Mouse (Mus musculus): ENCODE results near the gene Siah1b. TPM values are rescaled to one million over a fixed set of nuclear protein-coding genes. Genes with fewer than 3 reads are reported as not detected.

Siah1b gene
- polyA plus RNA-seq, 1 experiment from 2014 or later: 42.8 TPM

DNA sequence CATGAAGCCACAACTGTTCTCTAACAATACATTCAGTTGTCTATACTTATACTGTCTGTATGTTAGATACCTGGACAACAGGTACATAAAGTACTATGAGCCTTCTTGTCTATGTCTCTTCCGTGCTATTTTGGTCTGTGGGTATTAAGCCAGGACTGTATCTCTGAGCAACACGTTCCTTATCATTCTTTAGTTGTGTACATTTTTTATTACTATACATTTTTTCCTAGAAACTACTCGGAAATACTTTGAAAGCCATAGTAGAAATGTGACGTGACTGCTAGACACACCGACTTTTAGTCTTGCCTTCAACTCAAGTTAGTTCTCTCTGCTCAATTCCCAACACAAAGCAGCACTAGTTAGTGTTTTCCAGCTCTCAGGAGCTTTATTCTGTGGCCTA lies 17.1 kb upstream of the Siah1b start:
- WGBS: 86% methylated on average over 5 of the region's 5 CpGs
- Histone ChIP-seq H3K36me3 (replicated peaks; ENCODE audit: control insufficient read depth, insufficient read depth, low read depth, low read length) (no peaks in the 10 kb centered on the region), H3K27ac (replicated peaks; ENCODE audit: low read depth, low read length) (no peak overlapping the region), H3K4me1 (ENCODE audit: control insufficient read depth, insufficient read depth, low read length) (no peaks in the 10 kb centered on the region), H3K27me3 (ENCODE audit: control insufficient read depth, insufficient read depth, low read length) (peaks cover under 1% of the 10 kb centered on the region), H3K9ac (replicated peaks; ENCODE audit: low read length) (no peak overlapping the region), H3K4me2 (ENCODE audit: low read depth, low read length) (no peak overlapping the region), H3K4me3 (ENCODE audit: low read depth, low read length) (no peak overlapping the region), H3K9me3 (replicated peaks; ENCODE audit: control insufficient read depth, low read length) (no peaks in the 10 kb centered on the region)
- no peak for ATAC-seq (replicated peaks; ENCODE audit: insufficient number of reproducible peaks, low FRiP score, low TSS enrichment, low read depth)
- no peak for DNase-seq (ENCODE audit: low spot score)

DNA sequence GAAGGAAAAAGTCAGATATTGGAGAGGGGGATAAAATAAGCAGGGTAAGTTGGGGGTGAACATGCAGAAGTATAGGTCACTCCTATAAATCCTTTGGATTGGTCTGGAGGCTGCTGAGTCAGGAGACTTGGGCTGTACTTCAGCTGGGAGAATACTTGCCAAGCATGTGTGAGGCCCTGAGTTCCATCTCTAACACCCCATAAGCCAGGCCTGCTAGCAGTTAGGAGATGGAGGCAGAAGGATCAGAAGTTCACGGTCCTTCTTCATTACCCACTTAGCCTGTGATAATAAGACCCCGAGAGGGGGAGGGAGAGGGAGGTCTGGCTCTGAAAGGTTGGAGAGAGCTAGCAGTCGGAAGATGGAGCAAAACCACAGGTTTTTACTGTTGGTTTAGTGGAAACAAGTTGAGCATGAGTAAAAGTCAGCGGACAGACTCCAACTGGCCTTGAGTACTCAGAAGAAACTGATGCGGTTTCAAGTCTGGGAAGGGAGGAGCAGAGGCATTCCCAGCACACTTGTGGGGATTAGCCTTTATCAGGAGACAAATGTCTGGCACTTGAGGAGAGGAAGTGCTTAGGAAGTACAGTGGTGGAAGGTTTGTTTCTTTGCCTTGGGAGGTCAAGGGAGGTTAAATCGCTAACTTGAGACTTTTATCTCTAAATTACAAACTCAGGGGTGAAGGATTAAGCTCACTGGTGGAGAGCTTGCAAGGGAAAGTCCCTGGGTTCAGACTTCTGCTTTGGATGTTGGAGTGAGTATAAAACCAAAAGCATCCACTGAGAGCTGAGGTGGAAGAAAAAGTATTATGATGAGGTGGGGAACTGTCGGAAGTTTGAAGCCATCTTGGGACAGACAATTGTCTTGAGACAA lies 16.2 kb upstream of the Siah1b start:
- 35% methylated on average over 7 of the region's 7 CpGs for WGBS
- Histone ChIP-seq H3K27me3 (ENCODE audit: control insufficient read depth, insufficient read depth, low read length) (no peaks in the 10 kb centered on the region; the same call in 1 of the 2 replicates), H3K36me3 (replicated peaks; ENCODE audit: control insufficient read depth, insufficient read depth, low read depth, low read length) (no peaks in the 10 kb centered on the region), H3K9me3 (replicated peaks; ENCODE audit: control insufficient read depth, low read length) (no peaks in the 10 kb centered on the region), H3K9ac (replicated peaks; ENCODE audit: low read length) (no peak overlapping the region), H3K4me3 (ENCODE audit: low read depth, low read length) (no peak overlapping the region), H3K27ac (replicated peaks; ENCODE audit: low read depth, low read length) (no peak overlapping the region), H3K4me2 (ENCODE audit: low read depth, low read length) (no peak overlapping the region), H3K4me1 (ENCODE audit: control insufficient read depth, insufficient read depth, low read length) (no peaks in the 10 kb centered on the region)
- DNase-seq (ENCODE audit: low spot score) (peak; percentile 2), ATAC-seq (replicated peaks; ENCODE audit: insufficient number of reproducible peaks, low FRiP score, low TSS enrichment, low read depth) (no peak)

DNA sequence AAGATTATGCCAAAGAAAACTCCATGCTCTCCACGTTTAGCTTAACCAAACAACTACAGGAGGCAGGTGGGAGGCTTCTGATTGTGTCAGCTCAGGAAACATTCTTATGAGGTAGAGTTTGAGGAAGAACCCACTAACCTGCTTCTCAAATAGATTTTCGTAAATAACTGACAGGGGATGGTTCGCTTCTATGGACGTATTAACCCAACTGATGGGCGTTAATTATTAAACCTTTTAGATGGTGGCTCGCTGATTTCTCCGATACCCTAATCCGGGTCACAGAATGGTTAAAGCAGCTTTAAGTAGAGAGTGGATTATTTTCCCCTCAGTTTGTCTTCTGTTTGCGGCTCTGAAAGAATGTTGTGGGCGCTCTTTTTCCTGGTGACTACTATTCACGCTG lies 13.6 kb upstream of the Siah1b start:
- H3K4me3 ChIP-seq (ENCODE audit: low read depth, low read length): no peak overlapping the region
- no peak for ATAC-seq (replicated peaks; ENCODE audit: insufficient number of reproducible peaks, low FRiP score, low TSS enrichment, low read depth)
- no peaks in the 10 kb centered on the region for H3K36me3 ChIP-seq (replicated peaks; ENCODE audit: control insufficient read depth, insufficient read depth, low read depth, low read length)
- WGBS: 78% methylated on average over 11 of the region's 11 CpGs
- DNase-seq (ENCODE audit: low spot score): no peak
- H3K4me1 ChIP-seq (ENCODE audit: control insufficient read depth, insufficient read depth, low read length): no peaks in the 10 kb centered on the region
- H3K4me2 ChIP-seq (ENCODE audit: low read depth, low read length): no peak overlapping the region
- H3K27me3 ChIP-seq (ENCODE audit: control insufficient read depth, insufficient read depth, low read length): no peaks in the 10 kb centered on the region; the same call in 1 of the 2 replicates
- H3K9me3 ChIP-seq (replicated peaks; ENCODE audit: control insufficient read depth, low read length): no peaks in the 10 kb centered on the region
- H3K27ac ChIP-seq (replicated peaks; ENCODE audit: low read depth, low read length): no peak overlapping the region
- H3K9ac ChIP-seq (replicated peaks; ENCODE audit: low read length): no peak overlapping the region

DNA sequence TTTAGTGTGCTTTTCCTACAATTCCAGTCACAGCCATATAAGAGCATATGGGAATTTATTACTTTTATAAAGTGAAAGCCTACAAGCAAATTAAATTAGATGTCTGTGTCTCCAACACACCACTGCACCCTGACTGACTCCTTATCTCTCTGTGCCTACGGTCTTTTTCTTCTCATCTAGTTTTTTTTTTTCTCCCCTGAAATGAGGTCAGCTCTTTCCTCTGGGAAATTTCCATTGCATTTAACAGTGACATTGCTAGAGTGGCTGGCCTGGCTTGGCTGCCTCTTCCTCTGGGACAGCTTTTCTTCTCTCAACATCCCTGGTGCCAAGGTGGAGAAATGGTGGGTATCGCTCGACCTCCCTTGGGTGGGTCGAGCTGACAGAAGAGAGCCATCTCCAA lies 12.3 kb upstream of the Siah1b start, which contains the start of gene Cltrn:
Cltrn (plus strand) TSS at position 249 of the 400 bp plus-strand sequence.
- H3K9me3 ChIP-seq (replicated peaks; ENCODE audit: control insufficient read depth, low read length): no peaks in the 10 kb centered on the region
- H3K9ac ChIP-seq (replicated peaks; ENCODE audit: low read length): no peak within 1 kb of the TSS
- no peak within 1 kb of the TSS for H3K27ac ChIP-seq (replicated peaks; ENCODE audit: low read depth, low read length)
- 88% methylated on average over 4 of the region's 4 CpGs for WGBS
- no peak for ATAC-seq (replicated peaks; ENCODE audit: insufficient number of reproducible peaks, low FRiP score, low TSS enrichment, low read depth)
- H3K4me1 ChIP-seq (ENCODE audit: control insufficient read depth, insufficient read depth, low read length): no peaks in the 10 kb centered on the region
- H3K4me2 ChIP-seq (ENCODE audit: low read depth, low read length): no peak within 1 kb of the TSS
- no peak within 1 kb of the TSS for H3K4me3 ChIP-seq (ENCODE audit: low read depth, low read length)
- no peak for DNase-seq (ENCODE audit: low spot score)
- H3K27me3 ChIP-seq (ENCODE audit: control insufficient read depth, insufficient read depth, low read length): no peaks in the 10 kb centered on the region; the same call in 1 of the 2 replicates
- H3K36me3 ChIP-seq (replicated peaks; ENCODE audit: control insufficient read depth, insufficient read depth, low read depth, low read length): no peaks in the 10 kb centered on the region

DNA sequence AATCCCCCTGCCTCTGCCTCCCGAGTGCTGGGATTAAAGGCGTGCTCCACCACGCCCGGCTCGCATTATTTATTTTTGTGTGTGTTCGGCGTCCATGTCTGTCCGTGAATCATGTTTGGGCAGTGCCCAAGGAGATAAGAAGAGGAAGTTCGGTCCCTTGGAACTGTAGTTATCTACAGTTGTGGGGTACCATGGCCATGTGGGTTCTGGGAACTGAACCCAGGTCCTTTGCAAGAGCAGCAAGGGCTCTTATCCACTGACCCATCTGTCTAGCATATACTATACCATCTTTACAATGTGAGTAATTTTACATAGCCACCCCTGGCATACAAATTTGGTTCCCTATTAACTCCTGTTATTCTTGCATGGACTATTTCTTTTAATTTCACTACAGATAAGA lies 5.7 kb upstream of the Siah1b start:
- no peak overlapping the region for H3K4me3 ChIP-seq (ENCODE audit: low read depth, low read length)
- no peak overlapping the region for H3K4me2 ChIP-seq (ENCODE audit: low read depth, low read length)
- DNase-seq (ENCODE audit: low spot score) (no peak), ATAC-seq (replicated peaks; ENCODE audit: insufficient number of reproducible peaks, low FRiP score, low TSS enrichment, low read depth) (no peak)
- H3K36me3 ChIP-seq (replicated peaks; ENCODE audit: control insufficient read depth, insufficient read depth, low read depth, low read length): no peaks in the 10 kb centered on the region
- H3K27ac ChIP-seq (replicated peaks; ENCODE audit: low read depth, low read length): no peak overlapping the region
- no peaks in the 10 kb centered on the region for H3K4me1 ChIP-seq (ENCODE audit: control insufficient read depth, insufficient read depth, low read length)
- 0 out of 2 replicates have a peak, but pooled peaks cover 2% of the 10 kb centered on the region for H3K27me3 ChIP-seq (ENCODE audit: control insufficient read depth, insufficient read depth, low read length)
- 90% methylated on average over 9 of the region's 9 CpGs for WGBS
- H3K9ac ChIP-seq (replicated peaks; ENCODE audit: low read length): no peak overlapping the region
- H3K9me3 ChIP-seq (replicated peaks; ENCODE audit: control insufficient read depth, low read length): no peaks in the 10 kb centered on the region

DNA sequence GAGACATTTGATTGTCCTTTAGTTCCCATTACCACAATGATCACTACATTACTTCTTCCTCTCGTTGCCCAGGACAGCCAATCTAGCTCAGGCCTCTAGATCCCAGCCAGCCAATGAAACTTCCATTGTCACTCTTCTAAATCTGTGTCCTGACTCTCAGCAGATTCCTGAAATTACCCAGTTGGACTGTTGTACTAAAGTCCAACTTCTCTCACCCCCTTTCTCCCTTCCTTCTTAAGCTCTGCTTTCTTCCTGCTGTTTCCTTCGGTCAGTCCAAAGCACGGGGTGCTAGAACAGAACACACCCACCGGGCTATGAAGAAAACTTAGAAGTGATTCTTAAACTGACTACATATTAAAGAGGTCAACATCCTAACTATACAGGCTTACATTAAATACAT lies 7.3 kb downstream of the Siah1b start:
- no peaks in the 10 kb centered on the region for H3K36me3 ChIP-seq (replicated peaks; ENCODE audit: control insufficient read depth, insufficient read depth, low read depth, low read length)
- no peak overlapping the region for H3K9ac ChIP-seq (replicated peaks; ENCODE audit: low read length)
- H3K9me3 ChIP-seq (replicated peaks; ENCODE audit: control insufficient read depth, low read length): no peaks in the 10 kb centered on the region
- H3K4me1 ChIP-seq (ENCODE audit: control insufficient read depth, insufficient read depth, low read length): no peaks in the 10 kb centered on the region
- ATAC-seq (replicated peaks; ENCODE audit: insufficient number of reproducible peaks, low FRiP score, low TSS enrichment, low read depth) (no peak), DNase-seq (ENCODE audit: low spot score) (no peak)
- 89% methylated on average over 4 of the region's 4 CpGs for WGBS
- no peak overlapping the region for H3K4me2 ChIP-seq (ENCODE audit: low read depth, low read length)
- no peak overlapping the region for H3K27ac ChIP-seq (replicated peaks; ENCODE audit: low read depth, low read length)
- no peaks in the 10 kb centered on the region for H3K27me3 ChIP-seq (ENCODE audit: control insufficient read depth, insufficient read depth, low read length)
- no peak overlapping the region for H3K4me3 ChIP-seq (ENCODE audit: low read depth, low read length)

DNA sequence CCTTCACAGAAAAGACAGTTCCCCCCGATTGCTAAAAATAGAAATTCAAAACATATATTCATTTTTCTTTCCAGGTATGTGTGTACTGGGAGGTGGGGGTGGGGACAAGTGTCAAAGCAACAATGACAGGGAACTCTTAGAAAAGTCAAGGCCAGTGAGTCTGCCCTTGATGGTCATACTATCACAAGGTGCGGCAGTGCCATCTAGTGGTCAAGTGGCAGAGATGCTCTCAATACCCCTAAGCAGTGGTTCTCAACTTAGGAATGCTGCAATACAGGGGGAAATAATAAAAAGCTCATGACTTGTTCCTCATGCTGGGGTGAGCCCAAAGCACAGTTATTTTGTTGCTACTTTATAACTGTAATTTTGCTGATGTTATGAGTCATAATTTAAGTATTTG lies 10.1 kb downstream of the Siah1b start:
- H3K4me2 ChIP-seq (ENCODE audit: low read depth, low read length): no peak overlapping the region
- ATAC-seq (replicated peaks; ENCODE audit: insufficient number of reproducible peaks, low FRiP score, low TSS enrichment, low read depth) (peak; percentile 62; the same call in 1 of the 2 replicates), DNase-seq (ENCODE audit: low spot score) (peak; percentile 82)
- no peaks in the 10 kb centered on the region for H3K9me3 ChIP-seq (replicated peaks; ENCODE audit: control insufficient read depth, low read length)
- whole genome bisulfite sequencing: 20% methylated on average over 2 of the region's 2 CpGs
- no peak overlapping the region for H3K27ac ChIP-seq (replicated peaks; ENCODE audit: low read depth, low read length)
- no peaks in the 10 kb centered on the region for H3K36me3 ChIP-seq (replicated peaks; ENCODE audit: control insufficient read depth, insufficient read depth, low read depth, low read length)
- no peaks in the 10 kb centered on the region for H3K4me1 ChIP-seq (ENCODE audit: control insufficient read depth, insufficient read depth, low read length)
- no peak overlapping the region for H3K4me3 ChIP-seq (ENCODE audit: low read depth, low read length)
- H3K9ac ChIP-seq (replicated peaks; ENCODE audit: low read length): no peak overlapping the region
- H3K27me3 ChIP-seq (ENCODE audit: control insufficient read depth, insufficient read depth, low read length): no peaks in the 10 kb centered on the region

DNA sequence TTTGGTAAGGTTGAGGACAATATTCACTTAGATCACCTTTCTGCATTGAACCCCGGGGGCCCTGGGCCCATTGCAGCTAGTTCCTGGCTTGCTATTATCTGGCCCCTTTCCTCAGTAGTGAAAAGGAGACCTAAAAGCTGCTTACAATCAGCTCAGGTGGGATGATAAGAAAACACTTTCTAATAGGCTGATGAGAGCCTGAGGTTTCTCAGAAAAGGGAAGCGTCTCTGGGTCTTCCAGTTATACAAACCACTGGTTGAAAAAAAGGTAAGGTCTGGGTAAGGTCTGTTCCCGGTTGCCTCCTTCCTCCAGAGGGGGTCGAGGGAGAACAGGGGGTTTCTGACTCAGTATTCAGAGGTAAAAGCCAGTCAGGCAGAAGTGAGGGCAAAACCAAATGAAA lies 17.2 kb downstream of the Siah1b start:
- Histone ChIP-seq H3K27me3 (ENCODE audit: control insufficient read depth, insufficient read depth, low read length) (no peaks in the 10 kb centered on the region), H3K4me1 (ENCODE audit: control insufficient read depth, insufficient read depth, low read length) (no peaks in the 10 kb centered on the region), H3K4me2 (ENCODE audit: low read depth, low read length) (no peak overlapping the region), H3K27ac (replicated peaks; ENCODE audit: low read depth, low read length) (no peak overlapping the region), H3K36me3 (replicated peaks; ENCODE audit: control insufficient read depth, insufficient read depth, low read depth, low read length) (no peaks in the 10 kb centered on the region), H3K4me3 (ENCODE audit: low read depth, low read length) (no peak overlapping the region), H3K9me3 (replicated peaks; ENCODE audit: control insufficient read depth, low read length) (no peaks in the 10 kb centered on the region), H3K9ac (replicated peaks; ENCODE audit: low read length) (no peak overlapping the region)
- ATAC-seq (replicated peaks; ENCODE audit: insufficient number of reproducible peaks, low FRiP score, low TSS enrichment, low read depth) (no peak), DNase-seq (ENCODE audit: low spot score) (no peak)
- whole genome bisulfite sequencing: 58% methylated on average over 4 of the region's 4 CpGs
